Mouse (Mus musculus): ENCODE results near the gene Art2b.

DNA sequence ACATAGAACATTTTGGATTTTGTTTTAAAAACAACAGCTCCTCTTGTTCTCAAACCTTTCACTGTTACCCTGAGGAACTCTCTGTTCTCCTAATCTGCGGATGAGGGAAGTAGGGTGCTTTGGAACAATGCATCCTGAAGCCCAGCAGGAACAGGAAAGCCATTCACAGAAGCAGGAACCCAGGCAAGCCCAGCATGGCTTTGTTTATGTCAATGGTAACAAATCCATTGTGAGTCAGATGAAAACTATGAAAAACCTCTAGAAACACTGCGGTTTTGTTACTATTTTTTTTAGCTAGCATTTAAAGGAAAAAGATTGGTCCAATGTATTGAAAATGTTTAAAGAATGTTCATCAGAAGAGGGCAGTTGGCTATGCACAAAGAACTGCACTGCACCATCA is 43.1 kb upstream of the Art2b start:
- TF ChIP-seq POLR2A (IDR thresholded peaks at IDR 0.05; ENCODE audit: low read depth, low read length) (no peak), CTCF (IDR thresholded peaks at IDR 0.05; ENCODE audit: extremely low read depth, insufficient read depth, insufficient read length, insufficient replicate concordance) (no peak)
